Mouse (Mus musculus): ENCODE data around the gene Apobec3. TPM values are rescaled to one million over a fixed set of nuclear protein-coding genes. Genes with fewer than 3 reads are reported as not detected.

The Apobec3 gene
- polyA plus RNA-seq, 1 experiment from 2014 or later: 25.3 TPM

GRCm38 (mm10) chr15:79946790-79947189 lies 55.3 kb downstream of the Apobec3 start:
- Histone ChIP-seq H3K27ac (ENCODE audit: low read depth, low read length) (no peak overlapping the region), H3K4me1 (ENCODE audit: control insufficient read depth, insufficient read depth, low read length) (peaks cover 28% of the 10 kb centered on the region), H3K9ac (ENCODE audit: low read depth, low read length) (no peak overlapping the region), H3K9me3 (ENCODE audit: control insufficient read depth, low read length) (no peaks in the 10 kb centered on the region), H3K27me3 (ENCODE audit: control insufficient read depth, insufficient read depth, low read length) (no peaks in the 10 kb centered on the region), H3K4me2 (replicated peaks; ENCODE audit: low read depth, low read length) (no peak overlapping the region), H3K36me3 (ENCODE audit: control insufficient read depth, insufficient read depth, low read length) (no peaks in the 10 kb centered on the region), H3K4me3 (ENCODE audit: low read length) (no peak overlapping the region)
- 68% methylated on average over 9 of the region's 9 CpGs for WGBS
- no peak for ATAC-seq (ENCODE audit: low FRiP score, low TSS enrichment)

GRCm38 (mm10) chr15:79947681-79948080 lies 56.2 kb downstream of the Apobec3 start:
- H3K9me3 ChIP-seq (ENCODE audit: control insufficient read depth, low read length): no peaks in the 10 kb centered on the region
- 73% methylated on average over 6 of the region's 6 CpGs for WGBS
- no peak overlapping the region for H3K4me2 ChIP-seq (replicated peaks; ENCODE audit: low read depth, low read length)
- ATAC-seq (ENCODE audit: low FRiP score, low TSS enrichment): no peak
- peaks cover 31% of the 10 kb centered on the region for H3K4me1 ChIP-seq (ENCODE audit: control insufficient read depth, insufficient read depth, low read length)
- H3K4me3 ChIP-seq (ENCODE audit: low read length): no peak overlapping the region
- H3K27me3 ChIP-seq (ENCODE audit: control insufficient read depth, insufficient read depth, low read length): no peaks in the 10 kb centered on the region
- H3K27ac ChIP-seq (ENCODE audit: low read depth, low read length): no peak overlapping the region
- no peaks in the 10 kb centered on the region for H3K36me3 ChIP-seq (ENCODE audit: control insufficient read depth, insufficient read depth, low read length)
- H3K9ac ChIP-seq (ENCODE audit: low read depth, low read length): no peak overlapping the region

GRCm38 (mm10) chr15:79950250-79951025 lies 59.0 kb downstream of the Apobec3 start:
- peak overlapping the region; percentile 51 for H3K4me2 ChIP-seq (replicated peaks; ENCODE audit: low read depth, low read length)
- H3K36me3 ChIP-seq (ENCODE audit: control insufficient read depth, insufficient read depth, low read length): no peaks in the 10 kb centered on the region
- WGBS: under 1% methylated on average over 24 of the region's 24 CpGs
- peak overlapping the region; percentile 25; the same call in 1 of the 2 replicates for H3K27ac ChIP-seq (ENCODE audit: low read depth, low read length)
- peak overlapping the region; percentile 7; the same call in 1 of the 2 replicates for H3K4me3 ChIP-seq (ENCODE audit: low read length)
- no peaks in the 10 kb centered on the region for H3K9me3 ChIP-seq (ENCODE audit: control insufficient read depth, low read length)
- H3K4me1 ChIP-seq (ENCODE audit: control insufficient read depth, insufficient read depth, low read length): peaks cover 31% of the 10 kb centered on the region
- no peaks in the 10 kb centered on the region for H3K27me3 ChIP-seq (ENCODE audit: control insufficient read depth, insufficient read depth, low read length)
- H3K9ac ChIP-seq (ENCODE audit: low read depth, low read length): peak overlapping the region; percentile 37
- peak; percentile 65 for ATAC-seq (ENCODE audit: low FRiP score, low TSS enrichment)

- Histone ChIP-seq H3K9ac (ENCODE audit: low read depth, low read length) (no peak overlapping the region), H3K36me3 (ENCODE audit: control insufficient read depth, insufficient read depth, low read length) (no peaks in the 10 kb centered on the region), H3K27ac (ENCODE audit: low read depth, low read length) (peak overlapping the region; percentile 25; the same call in 1 of the 2 replicates), H3K27me3 (ENCODE audit: control insufficient read depth, insufficient read depth, low read length) (no peaks in the 10 kb centered on the region), H3K9me3 (ENCODE audit: control insufficient read depth, low read length) (no peaks in the 10 kb centered on the region), H3K4me3 (ENCODE audit: low read length) (no peak overlapping the region), H3K4me1 (ENCODE audit: control insufficient read depth, insufficient read depth, low read length) (peaks cover 30% of the 10 kb centered on the region), H3K4me2 (replicated peaks; ENCODE audit: low read depth, low read length) (no peak overlapping the region)
- no peak for ATAC-seq (ENCODE audit: low FRiP score, low TSS enrichment)
- WGBS: 48% methylated on average over 6 of the region's 6 CpGs
These were observed 59.8 kb downstream of the Apobec3 start for GRCm38 (mm10) chr15:79951226-79951625.

- H3K27ac ChIP-seq (ENCODE audit: low read depth, low read length): peak overlapping the region; percentile 25; the same call in 1 of the 2 replicates
- H3K4me2 ChIP-seq (replicated peaks; ENCODE audit: low read depth, low read length): no peak overlapping the region
- H3K9me3 ChIP-seq (ENCODE audit: control insufficient read depth, low read length): no peaks in the 10 kb centered on the region
- H3K4me3 ChIP-seq (ENCODE audit: low read length): no peak overlapping the region
- H3K36me3 ChIP-seq (ENCODE audit: control insufficient read depth, insufficient read depth, low read length): no peaks in the 10 kb centered on the region
- WGBS: 41% methylated on average over 14 of the region's 14 CpGs
- no peak overlapping the region for H3K9ac ChIP-seq (ENCODE audit: low read depth, low read length)
- ATAC-seq (ENCODE audit: low FRiP score, low TSS enrichment): peak; percentile 14; the same call in 1 of the 2 replicates
- H3K4me1 ChIP-seq (ENCODE audit: control insufficient read depth, insufficient read depth, low read length): peaks cover 28% of the 10 kb centered on the region
- H3K27me3 ChIP-seq (ENCODE audit: control insufficient read depth, insufficient read depth, low read length): no peaks in the 10 kb centered on the region
These were observed 60.5 kb downstream of the Apobec3 start for GRCm38 (mm10) chr15:79951730-79952503.

GRCm38 (mm10) chr15:79952504-79953231 lies 61.2 kb downstream of the Apobec3 start:
- no peaks in the 10 kb centered on the region for H3K27me3 ChIP-seq (ENCODE audit: control insufficient read depth, insufficient read depth, low read length)
- no peak overlapping the region; the same call in 1 of the 2 replicates for H3K27ac ChIP-seq (ENCODE audit: low read depth, low read length)
- no peak overlapping the region for H3K4me2 ChIP-seq (replicated peaks; ENCODE audit: low read depth, low read length)
- no peak overlapping the region for H3K9ac ChIP-seq (ENCODE audit: low read depth, low read length)
- no peaks in the 10 kb centered on the region for H3K9me3 ChIP-seq (ENCODE audit: control insufficient read depth, low read length)
- peaks cover 28% of the 10 kb centered on the region for H3K4me1 ChIP-seq (ENCODE audit: control insufficient read depth, insufficient read depth, low read length)
- 0 out of 2 replicates have a peak, but pooled peaks have one; percentile 1 for ATAC-seq (ENCODE audit: low FRiP score, low TSS enrichment)
- no peaks in the 10 kb centered on the region for H3K36me3 ChIP-seq (ENCODE audit: control insufficient read depth, insufficient read depth, low read length)
- no peak overlapping the region for H3K4me3 ChIP-seq (ENCODE audit: low read length)
- 48% methylated on average over 11 of the region's 11 CpGs for WGBS

GRCm38 (mm10) chr15:79953470-79953869 lies 62.0 kb downstream of the Apobec3 start:
- no peaks in the 10 kb centered on the region for H3K9me3 ChIP-seq (ENCODE audit: control insufficient read depth, low read length)
- 75% methylated on average over 7 of the region's 7 CpGs for WGBS
- no peaks in the 10 kb centered on the region for H3K27me3 ChIP-seq (ENCODE audit: control insufficient read depth, insufficient read depth, low read length)
- ATAC-seq (ENCODE audit: low FRiP score, low TSS enrichment): no peak
- H3K4me1 ChIP-seq (ENCODE audit: control insufficient read depth, insufficient read depth, low read length): peaks cover 28% of the 10 kb centered on the region
- no peak overlapping the region for H3K4me2 ChIP-seq (replicated peaks; ENCODE audit: low read depth, low read length)
- no peaks in the 10 kb centered on the region for H3K36me3 ChIP-seq (ENCODE audit: control insufficient read depth, insufficient read depth, low read length)
- no peak overlapping the region for H3K4me3 ChIP-seq (ENCODE audit: low read length)
- no peak overlapping the region for H3K27ac ChIP-seq (ENCODE audit: low read depth, low read length)
- no peak overlapping the region for H3K9ac ChIP-seq (ENCODE audit: low read depth, low read length)

- Histone ChIP-seq H3K4me1 (ENCODE audit: control insufficient read depth, insufficient read depth, low read length) (peaks cover 5% of the 10 kb centered on the region; the same call in 1 of the 2 replicates), H3K9ac (ENCODE audit: low read depth, low read length) (no peak overlapping the region), H3K36me3 (ENCODE audit: control insufficient read depth, insufficient read depth, low read length) (no peaks in the 10 kb centered on the region), H3K4me2 (replicated peaks; ENCODE audit: low read depth, low read length) (no peak overlapping the region), H3K27ac (ENCODE audit: low read depth, low read length) (no peak overlapping the region), H3K9me3 (ENCODE audit: control insufficient read depth, low read length) (no peaks in the 10 kb centered on the region), H3K27me3 (ENCODE audit: control insufficient read depth, insufficient read depth, low read length) (no peaks in the 10 kb centered on the region), H3K4me3 (ENCODE audit: low read length) (no peak overlapping the region)
- 80% methylated on average over 8 of the region's 8 CpGs for WGBS
- no peak for ATAC-seq (ENCODE audit: low FRiP score, low TSS enrichment)
These were observed 65.1 kb downstream of the Apobec3 start for GRCm38 (mm10) chr15:79956559-79956958.
